Mouse (Mus musculus) kidney, postnatal 25 days (tissue): ENCODE results near the gene Sesn2.
"Not testable (repeated sequence)": the region's sequence is repeated elsewhere in the genome, so short reads cannot be mapped to it uniquely, and the experiment has no call there.

Experiments
- DNase-seq, 2 experiments: peaks; one replicate each; pipeline ENCODE4 v3.0.0; 2021; ENCODE audit warnings: mixed read lengths in 2 of 2

Sesn2 gene

GRCm38 (mm10) chr4:132510352-132510798, at the start of gene Sesn2:
Gene Sesn2, minus strand, starts transcription at chr4:132510501.
- DNase-seq = peak; percentile 98 to 99

GRCm38 (mm10) chr4:132555550-132555949, 45.2 kb upstream of the Sesn2 start:
- not testable (repeated sequence) for DNase-seq

GRCm38 (mm10) chr4:132554653-132555052, 44.4 kb upstream of the Sesn2 start:
- no peak for DNase-seq

GRCm38 (mm10) chr4:132554221-132554620, 43.9 kb upstream of the Sesn2 start:
- DNase-seq = no peak

DNA sequence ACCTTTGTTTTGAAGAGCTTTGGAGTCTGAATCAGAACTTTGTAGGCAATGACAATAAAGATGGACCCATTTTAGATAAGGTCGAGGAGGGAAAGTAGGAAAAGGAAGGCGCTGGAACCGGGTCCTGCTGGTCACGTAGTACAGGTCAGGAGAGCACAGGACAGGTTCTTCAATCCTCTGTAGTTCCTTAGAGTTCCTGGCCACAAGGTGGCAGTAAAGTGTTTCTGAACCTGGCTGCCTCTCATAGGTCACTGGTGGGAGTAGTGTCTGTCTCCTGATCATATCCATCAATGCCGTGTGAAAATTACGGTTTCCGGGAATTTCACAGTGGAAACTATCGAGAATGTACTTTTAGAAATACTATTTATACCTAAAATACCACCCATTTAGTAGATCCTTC, 35.5 kb upstream of the Sesn2 start:
- peak; percentile 71 to 89 for DNase-seq

- no peak for DNase-seq
Measured at GRCm38 (mm10) chr4:132542724-132543123, 32.4 kb upstream of the Sesn2 start.

DNA sequence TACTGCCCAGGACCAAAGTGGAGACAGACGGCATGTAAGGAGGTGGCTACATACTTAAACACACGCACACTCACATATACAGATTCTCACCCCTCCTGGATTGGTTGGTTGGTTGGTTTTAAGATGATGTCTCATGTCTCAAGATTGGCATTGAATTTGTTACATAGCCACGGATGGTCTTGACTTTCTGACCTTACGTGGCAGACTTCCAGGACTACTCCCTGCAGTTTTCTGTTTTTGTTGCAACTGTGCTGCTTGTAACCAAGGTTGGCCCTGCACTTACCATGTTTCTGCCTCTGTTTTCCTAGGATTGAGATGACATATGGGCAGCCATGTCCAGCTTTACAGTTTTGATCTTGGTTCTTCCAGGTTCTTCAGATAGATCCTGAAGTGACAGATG, 31.1 kb upstream of the Sesn2 start:
- DNase-seq = no peak

- no peak for DNase-seq
Measured at GRCm38 (mm10) chr4:132539481-132539880, 29.2 kb upstream of the Sesn2 start.

DNA sequence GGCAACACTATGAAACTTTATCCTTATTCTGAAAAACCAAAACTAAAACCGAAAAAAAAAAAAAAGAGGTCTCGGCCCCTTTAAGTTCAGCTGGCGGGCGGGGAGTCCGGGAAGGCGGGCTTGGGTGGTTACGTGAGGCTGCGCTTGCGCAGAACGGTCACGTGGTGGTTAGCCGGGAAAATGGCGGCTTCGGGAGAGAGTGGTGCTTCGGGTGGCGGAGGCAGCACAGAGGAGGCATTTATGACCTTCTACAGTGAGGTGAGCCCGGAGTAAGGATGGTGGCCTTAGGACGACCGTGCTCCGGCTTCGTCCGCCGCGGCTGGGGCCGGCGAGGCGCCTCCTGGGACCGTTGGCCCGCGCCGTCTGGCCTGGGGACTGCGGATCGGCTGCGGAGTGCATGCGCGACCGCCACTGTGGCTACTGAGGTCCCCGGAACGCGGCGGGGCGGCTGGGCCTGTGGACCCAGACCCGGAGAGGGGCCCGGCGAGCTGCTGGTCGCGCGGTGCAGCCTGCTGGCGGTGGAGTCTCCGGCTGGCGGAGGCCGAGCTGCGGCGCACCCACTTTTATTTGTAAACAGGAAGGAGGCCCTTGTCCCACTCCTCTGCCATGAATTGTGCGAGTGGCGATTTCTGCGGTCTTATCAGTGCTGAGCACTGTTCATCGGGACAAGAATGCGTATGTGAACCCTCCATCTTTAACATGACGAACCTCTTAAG, 25.3 kb upstream of the Sesn2 start, which contains the start of gene Dnajc8:
Gene Dnajc8 (plus strand): TSS at position 145 of the 716 bp plus-strand sequence.
- peak; percentile 97 to 98 for DNase-seq

DNA sequence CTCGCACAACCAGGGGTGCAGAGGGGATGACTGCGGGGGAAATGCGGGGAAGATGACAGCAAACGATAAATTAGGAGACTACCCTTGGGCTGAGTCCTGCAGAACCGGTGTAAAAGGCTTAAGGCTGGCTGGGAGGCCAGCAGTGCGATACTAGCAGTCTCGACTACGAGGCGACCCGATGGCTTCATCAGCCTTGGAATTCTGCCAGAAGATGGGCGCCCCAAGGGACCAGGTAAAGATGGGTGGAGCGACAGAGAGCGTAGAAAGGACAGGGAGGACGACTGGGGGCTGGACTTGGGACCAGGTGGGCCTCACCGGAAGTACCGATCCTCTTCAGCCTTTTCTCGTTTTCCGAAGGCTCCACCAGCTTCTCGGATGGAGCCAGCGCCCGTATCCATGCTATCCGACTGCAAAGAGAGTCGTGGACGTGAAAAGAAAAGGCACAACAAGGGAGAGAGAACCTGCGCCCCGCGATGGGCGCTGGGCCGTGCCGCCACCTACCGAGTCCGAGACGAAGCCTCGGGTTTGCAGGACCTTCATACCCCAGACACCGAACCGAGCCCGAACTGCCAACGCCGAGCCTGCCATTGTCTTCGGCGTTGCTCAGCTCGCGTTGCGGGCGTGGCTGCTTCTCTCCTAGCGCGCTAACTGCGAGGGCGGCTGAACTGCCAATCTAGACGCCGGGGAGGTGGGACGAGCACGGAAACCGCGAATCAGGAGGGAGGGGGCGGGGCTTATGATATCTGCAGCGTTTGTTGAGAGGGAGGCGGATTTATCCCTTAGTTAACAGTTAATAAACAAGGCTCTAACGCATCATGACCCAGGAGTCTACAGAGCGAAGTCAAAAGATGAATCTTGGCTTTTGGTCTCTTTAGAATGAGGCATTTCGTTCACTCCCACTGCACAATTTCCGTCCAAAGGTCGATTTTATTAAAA, 22.9 kb upstream of the Sesn2 start, which contains the start of gene Atpif1:
Gene Atpif1 (minus strand): TSS at position 679 of the 936 bp plus-strand sequence.
- peak; percentile 96 for DNase-seq

GRCm38 (mm10) chr4:132532496-132532895, 22.2 kb upstream of the Sesn2 start:
- DNase-seq = peak; percentile 53 to 71

- no peak for DNase-seq
Measured at GRCm38 (mm10) chr4:132530033-132530804, 19.9 kb upstream of the Sesn2 start.

- no peak for DNase-seq
Measured at GRCm38 (mm10) chr4:132529344-132529743, 19.0 kb upstream of the Sesn2 start.

DNA sequence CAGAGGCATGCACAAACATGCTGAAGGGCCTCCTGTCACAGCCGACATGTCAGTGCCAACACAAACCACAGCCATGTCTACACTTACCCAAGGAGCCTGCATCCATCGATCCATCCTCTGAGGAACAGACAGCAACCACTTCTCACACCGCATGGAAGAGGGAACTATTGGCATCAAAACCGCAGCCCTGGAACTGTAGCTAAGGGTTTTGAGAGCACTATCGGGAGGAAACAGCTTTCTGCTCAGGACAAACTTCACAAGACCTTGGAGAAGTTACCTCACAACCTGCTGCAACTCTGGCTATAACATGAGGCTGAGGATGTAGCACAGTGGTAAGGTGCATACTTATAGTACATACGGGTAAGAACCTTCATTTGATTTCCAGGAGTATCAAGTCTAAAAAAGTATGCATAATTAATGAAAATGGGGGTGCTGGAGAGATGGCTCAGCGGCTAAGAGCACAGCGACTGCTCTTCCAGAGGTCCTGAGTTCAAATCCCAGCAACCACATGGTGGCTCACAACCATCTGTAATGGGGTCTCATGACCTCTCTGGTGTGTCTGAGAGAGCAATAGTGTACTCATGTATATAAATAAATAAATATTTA, 17.7 kb upstream of the Sesn2 start:
- DNase-seq = no peak

- DNase-seq = no peak
Measured at GRCm38 (mm10) chr4:132526678-132527077, 16.4 kb upstream of the Sesn2 start.

GRCm38 (mm10) chr4:132524808-132525207, 14.5 kb upstream of the Sesn2 start:
- no peak for DNase-seq

DNA sequence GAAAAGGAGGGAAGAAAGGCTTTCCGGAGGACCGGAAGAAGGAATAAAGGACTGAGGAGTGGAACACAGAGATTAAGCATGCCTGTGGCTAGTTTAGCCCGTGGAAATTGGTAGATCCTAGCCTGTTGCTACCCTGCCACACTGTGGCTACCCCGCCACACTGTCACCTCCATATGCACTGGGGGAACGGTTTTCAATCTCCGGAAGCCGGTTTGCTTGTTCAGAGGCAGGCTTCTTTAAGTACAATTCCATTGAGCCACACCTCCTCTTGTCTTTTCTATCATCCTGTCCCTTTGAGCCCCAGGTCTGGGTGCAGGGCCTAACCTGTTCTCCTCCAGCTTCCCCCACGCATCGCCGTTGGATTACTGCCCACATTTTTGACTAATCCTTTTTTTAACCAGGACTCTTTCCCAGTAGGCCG, 14.0 kb upstream of the Sesn2 start:
- DNase-seq = no peak

DNA sequence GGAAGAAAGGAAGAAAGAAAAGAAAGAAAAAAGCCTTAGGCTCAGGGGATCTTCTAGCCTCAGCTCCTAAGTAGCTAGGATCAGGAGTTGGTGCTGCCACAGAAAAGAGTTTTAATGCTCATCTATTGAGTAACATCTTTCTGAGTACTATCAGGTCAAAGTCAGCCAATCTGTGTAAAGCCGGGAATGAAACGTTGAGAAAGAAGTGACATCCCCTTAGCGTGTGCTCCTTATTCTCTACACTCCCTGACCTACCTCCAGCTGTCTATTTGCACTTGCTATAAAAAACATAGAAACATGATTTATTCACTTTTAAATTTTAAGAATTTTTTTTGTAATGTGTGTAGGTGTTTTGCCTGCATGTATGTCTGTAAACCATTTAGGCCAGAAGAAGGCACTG, 8.9 kb upstream of the Sesn2 start:
- DNase-seq = no peak

DNA sequence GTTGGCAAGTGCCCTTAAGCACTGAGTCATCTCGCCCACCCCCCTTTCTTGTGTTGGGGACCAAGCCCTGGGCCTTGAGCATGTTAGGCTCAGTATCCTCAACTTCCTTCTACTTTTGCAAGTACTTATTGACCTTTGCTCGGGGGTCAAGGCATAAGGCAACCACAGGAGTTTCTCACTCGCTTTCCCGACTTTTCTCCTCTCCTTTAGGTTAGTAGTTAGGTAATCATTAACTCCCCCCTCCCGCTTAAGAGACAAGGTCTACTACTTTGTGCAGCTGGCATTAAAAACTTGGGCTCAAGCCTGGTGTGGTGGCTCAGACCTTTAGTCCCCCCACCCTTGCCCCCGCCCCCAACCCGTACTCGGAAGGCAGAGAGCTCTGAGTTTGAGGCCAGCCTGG, 7.8 kb upstream of the Sesn2 start:
- peak; percentile 73 to 82 for DNase-seq

GRCm38 (mm10) chr4:132515369-132516155, 5.3 kb upstream of the Sesn2 start:
- peak; percentile 96 to 99 for DNase-seq

GRCm38 (mm10) chr4:132514555-132515135, 4.3 kb upstream of the Sesn2 start:
- DNase-seq = peak; percentile 87 to 89
